Mouse (Mus musculus) intestine, embryonic 16.5 days (tissue): ENCODE results near the gene Acat3. TPM values are rescaled to one million over a fixed set of nuclear protein-coding genes. Genes with fewer than 3 reads are reported as not detected.
"Not testable (repeated sequence)": the region's sequence is repeated elsewhere in the genome, so short reads cannot be mapped to it uniquely, and the experiment has no call there.

Experiments used
- ATAC-seq: fragments of 200-750 bp; cut with Nextera tagmentation; 2 replicates; pipeline ENCODE4 v1.8.0; 2017; ENCODE audit warnings: moderate TSS enrichment, moderate library complexity
- H3K27ac ChIP-seq: fragments of 300-500 bp; sonication (generic); 2 replicates; pipeline ENCODE4 v1.5.1; 2014; ENCODE audit warnings: mild to moderate bottlenecking, low read length
- H3K27me3 ChIP-seq: fragments of 300-500 bp; sonication (generic); replicated peaks from 2 replicates; pipeline ENCODE4 v1.6.1; 2014; ENCODE audit warnings: low read length, control low read depth, mixed read lengths; ENCODE audit not compliant: control insufficient read depth, insufficient read depth
- H3K36me3 ChIP-seq: fragments of 300-500 bp; sonication (generic); 2 replicates; pipeline ENCODE4 v1.6.1; 2014; ENCODE audit warnings: low read length, control low read depth; ENCODE audit not compliant: control insufficient read depth, insufficient read depth
- H3K4me1 ChIP-seq: fragments of 300-500 bp; sonication (generic); 2 replicates; pipeline ENCODE4 v1.6.1; 2014; ENCODE audit warnings: low read length, control low read depth, mixed read lengths; ENCODE audit not compliant: control insufficient read depth, insufficient read depth
- H3K4me2 ChIP-seq: fragments of 300-500 bp; sonication (generic); 2 replicates; pipeline ENCODE4 v1.6.1; 2014; ENCODE audit warnings: low read depth, low read length, control low read depth
- H3K4me3 ChIP-seq: fragments of 300-500 bp; sonication (generic); 2 replicates; pipeline ENCODE4 v1.5.1; 2014; ENCODE audit warnings: mild to moderate bottlenecking, low read length
- H3K9ac ChIP-seq: fragments of 300-500 bp; sonication (generic); 2 replicates; pipeline ENCODE4 v1.6.1; 2014; ENCODE audit warnings: low read depth, low read length
- H3K9me3 ChIP-seq: fragments of 300-500 bp; sonication (generic); 2 replicates; pipeline ENCODE4 v1.6.1; 2016; ENCODE audit warnings: low read length, control low read depth; ENCODE audit not compliant: control insufficient read depth
- WGBS: fragments of 180-500 bp; shearing (Covaris S2); extraction: QIAGEN DNeasy Blood & Tissue Kit; methylation state at CpG from one replicate; pipeline ENCODE4 v1.1.7; 2014; 5-methylcytosine and 5-hydroxymethylcytosine counted together
- polyA plus RNA-seq: library from polyadenylated mRNA; unstranded; fragments of >200 nt; fragmentation: Nextera tagmentation; extraction: Ambion mirVana; gene quantifications from 2 replicates; pipeline ENCODE4 v1.2.1, GENCODE M21; 2015

Gene Acat3
- polyA plus RNA-seq, 1 experiment from 2014 or later: 0.91 TPM

DNA sequence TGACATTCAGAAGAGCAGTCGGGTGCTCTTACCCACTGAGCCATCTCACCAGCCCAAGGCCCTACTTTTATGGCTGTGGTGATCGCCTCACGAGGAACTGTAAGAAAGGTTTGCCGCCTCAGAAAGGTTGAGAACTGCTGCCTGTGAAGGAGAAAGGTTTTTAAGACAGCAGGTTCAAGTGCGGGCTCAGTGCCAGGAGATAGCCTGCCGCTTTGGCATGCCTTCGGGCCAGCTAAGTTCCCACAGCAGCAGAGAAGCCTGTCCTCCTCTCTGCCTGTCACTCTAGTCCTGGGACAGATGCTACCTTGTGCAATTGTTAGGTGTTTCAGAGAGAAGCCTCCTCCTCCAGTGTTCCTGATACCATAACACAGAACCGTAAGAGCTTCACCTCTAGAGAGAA lies 16.3 kb upstream of the Acat3 start:
- no peak for ATAC-seq
- H3K36me3 ChIP-seq: peaks cover 11% of the 10 kb centered on the region; the same call in 1 of the 2 replicates
- no peak overlapping the region for H3K27ac ChIP-seq
- H3K4me1 ChIP-seq: peaks cover 9% of the 10 kb centered on the region
- H3K4me2 ChIP-seq: no peak overlapping the region
- H3K4me3 ChIP-seq: no peak overlapping the region
- H3K9me3 ChIP-seq: no peaks in the 10 kb centered on the region
- H3K9ac ChIP-seq: no peak overlapping the region
- WGBS: 92% methylated on average over 8 of the region's 8 CpGs
- H3K27me3 ChIP-seq: no peaks in the 10 kb centered on the region

DNA sequence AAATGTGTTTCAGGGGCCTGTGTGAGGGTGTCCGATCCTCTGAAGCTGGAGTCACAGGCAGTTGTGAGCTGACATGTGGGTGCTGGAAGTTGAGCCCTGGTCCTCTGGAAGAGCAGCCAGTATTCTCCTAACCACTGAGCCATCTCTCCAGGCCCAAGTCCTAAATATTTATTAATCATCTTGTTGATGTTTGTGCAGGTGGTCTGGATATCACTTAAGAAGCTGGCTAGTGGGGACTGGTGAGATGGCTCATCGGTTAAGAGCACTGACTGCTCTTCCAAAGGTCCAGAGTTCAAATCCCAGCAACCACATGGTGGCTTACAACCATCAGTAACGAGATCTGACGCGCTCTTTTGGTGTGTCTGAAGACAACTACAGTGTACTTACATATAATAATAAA lies 9.3 kb upstream of the Acat3 start:
- ATAC-seq: no peak
- Histone ChIP-seq H3K4me1 (no peaks in the 10 kb centered on the region), H3K4me2 (no peak overlapping the region), H3K36me3 (peaks cover 12% of the 10 kb centered on the region), H3K27ac (no peak overlapping the region), H3K9ac (no peak overlapping the region), H3K9me3 (no peaks in the 10 kb centered on the region), H3K4me3 (no peak overlapping the region), H3K27me3 (no peaks in the 10 kb centered on the region)
- WGBS: 91% methylated on average over 5 of the region's 5 CpGs

DNA sequence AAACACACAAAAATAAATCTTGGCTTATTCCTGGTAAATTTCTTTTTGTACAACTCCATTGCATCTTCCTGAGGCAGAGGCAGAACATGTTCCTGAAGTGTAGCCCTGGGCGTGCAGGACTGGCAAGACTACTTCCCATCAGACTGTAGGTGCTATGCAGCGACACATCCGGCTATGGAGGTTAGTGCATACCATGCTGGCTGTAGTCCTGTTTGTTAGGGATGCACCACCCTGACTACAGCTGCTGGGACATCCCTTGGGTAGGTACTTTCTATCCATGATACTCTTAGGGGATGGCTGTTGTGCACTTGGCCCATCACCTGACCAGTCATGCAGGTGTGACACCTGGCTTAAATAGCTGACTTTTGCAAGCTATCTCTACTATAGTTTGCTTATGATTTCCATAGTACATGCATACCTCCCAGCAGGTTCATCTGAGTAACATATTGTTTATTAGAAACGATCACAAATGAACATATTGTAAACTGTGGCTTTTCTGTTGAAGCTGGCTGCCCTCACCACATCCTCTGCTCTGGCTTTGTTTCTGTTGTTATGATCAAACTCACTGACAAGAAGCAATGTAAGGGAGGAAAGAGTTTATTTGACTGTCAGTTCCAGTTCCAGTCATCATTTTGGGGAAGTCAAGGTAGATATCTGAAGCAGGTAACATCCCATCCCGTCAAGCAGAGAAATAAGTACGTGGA lies 2.2 kb upstream of the Acat3 start:
- no peak for ATAC-seq
- Histone ChIP-seq H3K9ac (no peak overlapping the region), H3K4me3 (no peak overlapping the region), H3K27me3 (no peaks in the 10 kb centered on the region), H3K36me3 (no peaks in the 10 kb centered on the region; the same call in 1 of the 2 replicates), H3K27ac (no peak overlapping the region), H3K9me3 (no peaks in the 10 kb centered on the region), H3K4me1 (peaks cover 3% of the 10 kb centered on the region; the same call in 1 of the 2 replicates), H3K4me2 (no peak overlapping the region)
- WGBS: 88% methylated on average over 6 of the region's 6 CpGs

DNA sequence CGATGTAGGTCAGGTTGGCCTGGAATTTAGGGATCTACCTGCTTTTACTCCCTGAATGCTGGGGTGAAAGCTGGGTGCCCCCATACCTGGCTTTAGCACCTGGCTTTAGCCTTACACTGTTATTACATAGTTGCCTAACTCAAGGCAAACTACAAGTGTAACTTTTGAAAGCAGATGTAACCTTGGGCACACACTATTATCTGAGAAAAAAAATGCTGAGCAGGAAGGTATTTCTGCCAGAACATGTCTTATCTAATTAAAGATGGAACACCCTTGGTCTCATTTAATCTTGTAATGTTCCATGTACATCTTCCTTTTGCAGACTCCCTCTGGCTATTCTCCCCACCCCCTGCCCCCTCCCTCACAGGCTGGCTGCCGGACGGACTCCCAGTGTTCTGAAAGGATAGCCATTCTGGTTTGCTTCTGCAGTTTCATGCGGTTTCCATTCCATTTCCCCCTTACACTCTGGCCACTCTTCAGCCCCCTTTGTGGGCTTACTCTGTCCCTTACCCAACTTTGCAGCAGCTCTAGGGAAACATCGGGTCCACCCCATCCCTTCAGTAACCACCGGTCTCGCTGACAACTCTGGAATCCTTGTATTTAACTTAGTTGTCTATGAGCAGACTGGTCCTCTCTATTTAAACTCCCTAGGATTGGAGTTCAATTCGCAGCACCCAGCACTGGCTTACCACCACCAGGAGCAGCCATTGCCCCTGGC lies 1.3 kb upstream of the Acat3 start:
- ATAC-seq: no peak
- Histone ChIP-seq H3K4me2 (no peak overlapping the region), H3K27ac (no peak overlapping the region), H3K36me3 (no peaks in the 10 kb centered on the region; the same call in 1 of the 2 replicates), H3K27me3 (no peaks in the 10 kb centered on the region), H3K4me1 (peaks cover 3% of the 10 kb centered on the region; the same call in 1 of the 2 replicates), H3K9ac (no peak overlapping the region), H3K9me3 (no peaks in the 10 kb centered on the region), H3K4me3 (no peak overlapping the region)
- 76% methylated on average over 8 of the region's 8 CpGs for WGBS

DNA sequence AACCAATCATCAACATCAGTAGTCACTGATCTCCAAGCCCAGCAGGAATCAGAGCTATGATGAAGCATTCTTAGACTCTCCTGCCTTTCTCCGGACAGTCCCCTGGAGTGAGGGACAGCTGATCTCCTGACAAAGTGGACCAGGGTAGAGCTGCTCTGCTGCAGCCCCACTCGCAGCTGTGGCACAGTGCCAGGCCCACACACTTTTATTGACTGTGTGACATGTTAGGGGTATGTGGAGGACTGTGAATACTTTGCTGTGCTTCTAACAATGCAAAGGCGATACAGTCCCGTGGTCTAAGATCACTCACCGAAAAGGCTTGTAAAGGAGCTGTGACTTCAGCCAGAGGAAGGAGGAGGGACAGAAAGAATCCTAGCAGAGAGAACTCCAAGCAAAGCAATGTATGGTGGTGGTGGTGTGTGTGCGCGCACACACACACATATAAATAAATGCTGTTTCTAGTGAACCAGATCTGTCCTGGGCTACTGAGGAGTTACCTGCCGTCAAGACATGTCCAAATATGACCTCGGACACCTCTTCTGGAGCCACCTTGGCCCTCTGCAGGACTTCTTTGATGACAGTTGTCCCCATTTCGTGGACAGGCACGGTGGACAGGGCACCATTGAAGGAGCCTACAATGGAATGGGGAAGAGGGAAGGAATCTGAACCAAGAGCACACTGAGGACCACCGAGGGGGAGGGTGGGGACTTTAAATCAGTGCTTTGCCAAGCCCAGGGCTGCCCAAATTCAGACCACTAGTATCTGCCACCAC lies 837 bp downstream of the Acat3 start:
- Histone ChIP-seq H3K4me3 (peak overlapping the region; percentile 51), H3K4me2 (peak overlapping the region; percentile 81), H3K9ac (0 out of 2 replicates have a peak overlapping the region, but pooled peaks have one; percentile 51)
- peak; percentile 35; the same call in 1 of the 2 replicates for ATAC-seq
- not testable (repeated sequence) for H3K27ac ChIP-seq, H3K27me3 ChIP-seq, H3K4me1 ChIP-seq, H3K36me3 ChIP-seq, H3K9me3 ChIP-seq
- 36% methylated on average over 2 of the region's 12 CpGs for WGBS

DNA sequence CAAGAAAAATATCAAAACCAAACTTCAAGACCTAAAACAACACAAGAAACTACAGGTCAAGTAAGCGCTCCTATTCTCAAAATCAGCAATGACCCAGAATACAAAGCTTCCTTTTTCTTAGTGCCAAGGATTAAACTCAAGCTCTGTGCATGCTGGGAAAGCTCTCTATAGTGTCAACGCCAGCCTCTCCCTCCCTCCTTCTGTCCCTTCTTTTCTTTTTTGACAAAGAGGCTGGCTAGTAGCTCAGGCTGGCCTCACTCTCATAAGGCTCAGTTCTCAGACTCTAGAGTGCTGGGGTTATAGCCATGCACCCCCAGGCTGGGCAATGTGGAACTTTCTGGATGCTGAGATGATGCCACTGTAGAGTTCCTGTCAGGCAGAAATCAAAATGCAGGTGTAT lies 2.3 kb downstream of the Acat3 start:
- 60% methylated on average over 2 of the region's 2 CpGs for WGBS

DNA sequence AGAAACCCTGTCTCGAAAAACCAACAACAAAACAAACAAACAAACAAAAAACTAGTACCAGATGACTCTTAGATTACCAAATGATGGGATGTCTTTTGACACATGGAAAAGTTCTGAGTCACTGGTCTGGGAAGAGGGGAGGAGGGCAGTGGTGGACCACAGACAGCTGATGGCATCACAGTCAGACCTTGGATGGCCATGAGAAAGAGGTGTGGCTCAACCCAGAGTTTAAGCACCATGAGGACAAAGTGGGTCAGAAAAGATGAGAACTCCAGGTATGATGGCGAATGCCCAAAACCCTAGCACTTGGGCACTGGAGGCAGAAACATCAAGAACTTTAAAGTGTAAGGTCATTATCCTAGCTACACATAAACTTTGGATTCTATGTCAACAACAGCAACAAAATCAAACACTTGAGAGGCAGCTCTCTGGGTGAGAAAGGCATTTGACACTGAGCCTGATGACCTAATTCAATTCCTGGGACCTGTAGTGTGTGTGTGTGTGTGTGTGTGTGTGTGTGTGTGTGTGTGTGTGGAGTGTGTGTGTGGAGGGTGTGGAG lies 2.9 kb downstream of the Acat3 start:
- Histone ChIP-seq H3K9ac (no peak overlapping the region), H3K36me3 (no peaks in the 10 kb centered on the region), H3K4me2 (no peak overlapping the region), H3K9me3 (no peaks in the 10 kb centered on the region), H3K4me3 (no peak overlapping the region), H3K27ac (no peak overlapping the region), H3K4me1 (peaks cover 3% of the 10 kb centered on the region; the same call in 1 of the 2 replicates), H3K27me3 (no peaks in the 10 kb centered on the region)
- 74% methylated on average over 2 of the region's 2 CpGs for WGBS
- no peak for ATAC-seq

More for the DNA sequence above, 2.3 kb downstream of the Acat3 start:
- Histone ChIP-seq H3K27me3 (no peaks in the 10 kb centered on the region), H3K9ac (no peak overlapping the region), H3K4me3 (no peak overlapping the region), H3K9me3 (no peaks in the 10 kb centered on the region), H3K4me2 (no peak overlapping the region), H3K36me3 (no peaks in the 10 kb centered on the region; the same call in 1 of the 2 replicates), H3K27ac (no peak overlapping the region), H3K4me1 (peaks cover 3% of the 10 kb centered on the region; the same call in 1 of the 2 replicates)
- no peak for ATAC-seq

DNA sequence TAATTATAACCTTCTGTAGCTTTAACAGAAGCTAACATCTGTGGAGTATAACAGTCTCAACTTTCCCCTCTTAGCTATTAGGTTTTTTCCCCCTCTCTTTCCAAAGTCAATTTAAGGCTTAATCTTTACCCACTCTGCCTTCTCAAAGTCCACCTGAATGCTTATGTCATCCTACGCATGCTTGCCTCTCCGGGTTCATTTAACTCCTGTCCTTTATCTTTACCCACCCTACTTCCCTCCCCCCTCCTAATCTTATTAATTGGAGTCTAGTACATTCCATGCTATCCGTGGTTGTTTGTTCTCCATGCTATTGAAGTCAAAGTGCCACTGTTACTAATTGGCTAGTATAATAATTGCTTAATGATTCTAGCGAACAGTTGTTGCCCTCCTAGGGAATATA lies 4.7 kb downstream of the Acat3 start:
- Histone ChIP-seq H3K4me2 (no peak overlapping the region), H3K27me3 (no peaks in the 10 kb centered on the region), H3K9ac (no peak overlapping the region), H3K27ac (no peak overlapping the region), H3K4me1 (peaks cover 3% of the 10 kb centered on the region; the same call in 1 of the 2 replicates), H3K9me3 (no peaks in the 10 kb centered on the region), H3K4me3 (no peak overlapping the region), H3K36me3 (no peaks in the 10 kb centered on the region)
- ATAC-seq: peak; percentile 45; the same call in 1 of the 2 replicates
- 60% methylated on average over 4 of the region's 4 CpGs for WGBS

DNA sequence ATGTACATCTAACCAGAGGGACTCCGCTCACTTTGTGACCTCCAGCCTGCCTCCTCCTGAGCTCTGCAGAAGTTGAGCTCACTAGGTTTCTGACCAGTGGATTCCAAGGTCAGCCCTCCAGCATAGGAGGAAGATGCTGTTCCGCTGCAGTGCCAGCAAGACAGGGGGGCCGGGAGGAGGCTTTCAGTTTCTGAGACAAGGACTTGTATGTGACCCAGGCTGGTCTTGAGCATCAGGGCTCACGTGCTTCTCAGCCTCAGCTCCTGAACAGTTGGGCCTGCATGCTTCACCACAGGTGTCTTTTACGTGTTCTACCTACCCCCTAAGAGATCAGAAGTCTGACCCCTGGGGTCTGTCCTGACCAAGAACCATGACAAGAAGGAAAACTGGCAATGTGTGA lies 8.8 kb downstream of the Acat3 start:
- not testable (repeated sequence) for H3K4me3 ChIP-seq, H3K27ac ChIP-seq, H3K27me3 ChIP-seq, H3K36me3 ChIP-seq, H3K4me2 ChIP-seq, H3K9me3 ChIP-seq, H3K9ac ChIP-seq, ATAC-seq, H3K4me1 ChIP-seq
- 97% methylated on average over 5 of the region's 5 CpGs for WGBS
